Mouse (Mus musculus) sigmoid colon, adult 10 weeks (tissue): ENCODE results near the gene Wnt5b. TPM values are rescaled to one million over a fixed set of nuclear protein-coding genes. Genes with fewer than 3 reads are reported as not detected.

Experiments
- polyA plus RNA-seq: library from polyadenylated mRNA; stranded (reverse); fragments of 350-450 nt; fragmentation: Illumina TruSeq; extraction: RNeasy Lipid Tissue Mini Kit (QIAGEN cat#74804); gene quantifications from one replicate; pipeline ENCODE4 v1.2.3, GENCODE M21; 2014; ENCODE audit warnings: low read depth, low replicate concordance

Wnt5b gene
- not detected for polyA plus RNA-seq

DNA sequence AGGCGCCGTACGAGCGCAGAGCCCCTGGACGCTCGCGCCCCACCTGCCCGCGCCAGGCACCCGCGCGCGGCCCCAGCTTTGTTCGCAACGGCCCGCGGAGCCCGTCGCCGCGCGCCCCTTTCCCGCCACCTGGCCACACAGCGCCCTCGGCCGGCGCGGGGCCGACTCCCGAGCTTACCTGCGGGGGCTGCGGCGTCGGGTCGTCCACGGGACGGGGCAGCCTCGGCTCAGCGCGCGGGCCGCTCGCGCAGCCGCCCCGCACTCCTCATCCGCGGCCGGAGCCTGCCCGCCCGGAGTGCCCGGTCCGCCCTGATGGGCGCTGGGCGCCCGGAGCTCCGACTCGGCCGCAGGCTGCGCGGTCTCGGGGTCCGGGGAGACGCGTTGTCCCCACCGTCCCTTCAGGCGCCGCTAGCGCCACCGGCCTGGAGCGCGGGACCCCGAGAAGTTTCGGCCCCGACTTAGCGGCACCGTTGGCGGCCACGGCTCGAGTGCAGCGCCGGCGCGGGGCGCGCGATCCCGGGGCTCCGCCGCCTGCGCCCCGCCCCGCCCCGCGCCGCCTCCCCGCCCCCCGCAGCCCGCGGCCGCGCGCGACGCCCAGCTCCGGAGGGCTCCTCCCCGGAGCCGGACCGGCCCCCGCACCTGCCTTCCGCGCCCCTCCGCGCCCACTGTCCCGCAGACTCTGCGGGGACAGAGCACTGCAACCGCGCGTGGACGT lies at the start of gene Wnt5b:
Wnt5b (minus strand) TSS at position 545 of the 715 bp plus-strand sequence.

DNA sequence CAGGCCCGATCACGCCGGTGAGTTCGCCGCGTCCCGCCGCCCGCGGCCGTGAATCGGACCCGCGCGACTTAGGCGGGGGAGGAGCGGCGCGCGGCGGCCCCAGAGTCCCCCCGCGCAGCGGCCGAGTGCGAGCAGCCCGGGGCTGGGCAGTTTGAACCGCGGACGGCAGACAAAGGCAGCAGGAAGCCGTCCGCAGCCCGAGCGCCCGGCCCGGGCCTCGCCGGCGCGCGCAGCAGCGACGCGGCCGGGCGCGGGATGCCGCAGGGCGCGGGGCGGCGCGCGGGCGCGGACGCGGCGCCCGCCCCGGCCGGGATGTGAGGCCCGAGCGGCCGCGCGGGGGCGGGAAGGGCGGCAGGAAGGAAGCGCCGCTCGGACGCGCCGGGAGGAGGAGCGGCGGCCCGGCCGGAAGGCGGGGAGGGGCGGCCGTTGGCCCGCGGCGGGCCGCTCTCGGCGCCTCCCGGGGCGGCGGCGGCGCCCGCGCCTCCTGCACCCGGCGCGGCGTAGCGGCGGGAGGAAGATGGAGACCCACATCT lies 64.7 kb downstream of the Wnt5b start, which contains the start of gene Fbxl14:
Fbxl14 (plus strand) TSS at position 326 of the 533 bp plus-strand sequence.

DNA sequence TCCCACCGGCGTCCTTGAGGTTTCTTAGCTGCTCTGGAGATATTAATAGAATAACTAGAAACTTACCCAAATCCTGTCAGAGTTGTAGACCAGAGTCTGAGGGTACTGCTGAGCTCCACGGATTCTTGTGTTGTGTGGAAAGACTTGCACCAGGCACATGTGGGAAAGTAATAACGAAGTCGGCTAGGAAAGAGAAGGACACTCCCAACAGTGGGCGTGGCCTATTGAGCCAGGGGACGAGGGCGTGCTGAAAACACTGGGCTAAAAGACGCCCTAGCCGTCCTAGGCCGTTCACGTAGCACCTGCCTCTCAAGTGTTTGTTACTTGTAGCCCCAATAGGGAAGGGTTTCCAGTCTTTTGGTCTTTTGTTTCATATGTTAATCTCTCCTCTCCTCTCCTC lies 126.8 kb downstream of the Wnt5b start, which contains the start of gene Adipor2:
Adipor2 (minus strand) TSS at position 351 of the 400 bp plus-strand sequence.

Other genes starting within 250 kb of the Wnt5b start
- not detected for gene Lrtm2, start 213.6 kb downstream of the Wnt5b start, polyA plus RNA-seq
- gene Adipor2, start 126.6 kb downstream of the Wnt5b start, polyA plus RNA-seq, result 116 TPM
- gene Fbxl14, start 64.7 kb downstream of the Wnt5b start, polyA plus RNA-seq, result 32.3 TPM